Mouse (Mus musculus): Measurements from ENCODE around the gene Aldh9a1.

- TF ChIP-seq CTCF (IDR thresholded peaks at IDR 0.05; ENCODE audit: insufficient read depth, low read length) = no peak
- no peak for TF ChIP-seq POLR2A (IDR thresholded peaks at IDR 0.05; ENCODE audit: borderline replicate concordance, extremely low read depth, low read depth, low read length)
Measured at GRCm38 (mm10) chr1:167392687-167393086, 42.9 kb downstream of the Aldh9a1 start.

Measured in lung, adult 2 months (tissue).